Mouse (Mus musculus) ES-E14 (cell line): ENCODE measurements at regions not wholly inside any gene's neighbourhood (a gene's known extent, or its start where the extent isn't known, plus 50 kb on each side); places are given as distances from the start of the nearest gene placed in this dataset.

Experiments
- DNase-seq: peaks from one replicate; pipeline ENCODE4 v3.0.0-alpha.2; 2013; ENCODE audit warnings: low read depth, low spot score
- H3K27ac ChIP-seq: 2 replicates; pipeline ENCODE4 v1.5.1; 2012; ENCODE audit warnings: low read depth, mild to moderate bottlenecking, low read length, moderate library complexity, mixed read lengths; ENCODE audit not compliant: poor library complexity, insufficient read depth, severe bottlenecking
- H3K36me3 ChIP-seq: 2 replicates; pipeline ENCODE4 v1.6.1; 2012; ENCODE audit warnings: mild to moderate bottlenecking, low read length, moderate library complexity, mixed read lengths; ENCODE audit not compliant: control insufficient read depth, poor library complexity, insufficient read depth, severe bottlenecking
- H3K4me1 ChIP-seq, 2 experiments: fragments of 150-350 bp in 1 of 2; sonication (generic) in 1 of 2; 2 replicates each; pipeline ENCODE4 v1.6.1; 2012; ENCODE audit warnings: low read length in 2 of 2, mild to moderate bottlenecking in 1 of 2, mixed read lengths in 1 of 2; ENCODE audit not compliant: control insufficient read depth in 2 of 2, insufficient read depth in 2 of 2, poor library complexity in 1 of 2
- H3K4me3 ChIP-seq, 2 experiments: fragments of 150-350 bp in 1 of 2; sonication (generic) in 1 of 2; 2 replicates each; pipeline ENCODE4 v1.5.1; 2012; ENCODE audit warnings: low read length in 2 of 2, low read depth in 1 of 2, mild to moderate bottlenecking in 1 of 2, mixed read lengths in 1 of 2; ENCODE audit not compliant: insufficient read depth in 1 of 2, poor library complexity in 1 of 2, severe bottlenecking in 1 of 2
- H3K9ac ChIP-seq: 2 replicates; pipeline ENCODE4 v1.6.1; 2012; ENCODE audit warnings: low read depth, mild to moderate bottlenecking, low read length, mixed read lengths; ENCODE audit not compliant: poor library complexity, insufficient read depth, severe bottlenecking
- H3K9me3 ChIP-seq: fragments of 150-350 bp; sonication (generic); 2 replicates; pipeline ENCODE4 v1.6.1; 2012; ENCODE audit warnings: low read depth, mild to moderate bottlenecking, low read length; ENCODE audit not compliant: control insufficient read depth, insufficient read depth
- CHD2 ChIP-seq: IDR thresholded peaks from 2 replicates; pipeline ENCODE4 v1.6.1; 2014; ENCODE audit warnings: mild to moderate bottlenecking, low read depth, low read length, inconsistent platforms
- HCFC1 ChIP-seq: IDR thresholded peaks from 2 replicates; pipeline ENCODE4 v1.6.1; 2012; ENCODE audit warnings: low read length, inconsistent platforms, borderline replicate concordance; ENCODE audit not compliant: insufficient read depth
- MAFK ChIP-seq: IDR thresholded peaks from 2 replicates; pipeline ENCODE4 v1.6.1; 2014; ENCODE audit warnings: mild to moderate bottlenecking, low read depth, low read length, inconsistent platforms; ENCODE audit not compliant: insufficient read depth
- ZC3H11A ChIP-seq: IDR thresholded peaks from 2 replicates; pipeline ENCODE4 v1.6.1; 2012; ENCODE audit warnings: low read depth, mild to moderate bottlenecking, inconsistent platforms, low read length, borderline replicate concordance
- ZNF384 ChIP-seq: IDR thresholded peaks from 2 replicates; pipeline ENCODE4 v1.6.1; 2012; ENCODE audit warnings: low read depth, low read length, inconsistent platforms
- in situ Hi-C, 2 experiments: fragments of 600-800 bp; cut with MboI; formaldehyde crosslinking; loops; one replicate each; pipeline ENCODE4 v1.15.1; 2025; ENCODE audit warnings: low sequenced_read_pairs in 2 of 2, inconsistent platforms in 1 of 2; ENCODE audit not compliant: unreplicated experiment in 2 of 2

DNA sequence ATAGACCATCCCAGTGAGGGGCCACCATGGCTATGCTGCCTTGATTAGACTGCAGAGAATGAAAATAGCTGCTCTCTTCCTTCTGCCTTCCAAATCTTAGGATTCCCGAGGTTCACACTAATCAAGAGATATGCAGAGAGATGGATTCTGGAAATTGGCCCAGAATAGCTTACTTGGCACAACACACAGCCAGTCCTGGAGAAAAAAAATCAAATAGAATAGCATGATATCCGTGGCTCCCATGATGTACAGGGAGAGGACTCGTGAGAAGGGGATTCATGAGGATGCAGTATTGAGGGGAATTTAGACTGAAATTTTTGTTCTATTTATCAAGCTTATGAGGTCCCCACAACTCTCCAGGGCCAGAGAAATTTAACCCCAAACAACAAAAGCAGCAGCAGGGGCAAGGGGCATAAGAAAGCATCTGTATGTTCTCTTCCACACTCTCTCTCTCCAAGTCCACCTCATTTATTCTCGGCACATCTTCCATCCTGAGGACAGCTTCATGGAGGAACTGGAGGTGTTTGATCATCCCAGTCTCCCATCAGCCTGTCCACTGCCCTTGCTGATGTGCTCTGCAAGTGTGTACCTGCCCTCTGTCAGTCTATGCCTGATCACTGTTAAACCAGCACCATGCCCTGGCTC lies 599.3 kb upstream of the Camk1g start:
- no peaks in the 10 kb centered on the region for H3K4me1 ChIP-seq
- no peak for DNase-seq
- no peak overlapping the region for H3K9ac ChIP-seq
- no peaks in the 10 kb centered on the region for H3K36me3 ChIP-seq
- H3K27ac ChIP-seq, result no peak overlapping the region
- no peaks in the 10 kb centered on the region for H3K9me3 ChIP-seq
- no peak for TF ChIP-seq CHD2
- TF ChIP-seq ZC3H11A, result no peak
- TF ChIP-seq MAFK, result no peak
- TF ChIP-seq HCFC1, result no peak
- no peak for TF ChIP-seq ZNF384
- in situ Hi-C loops, result no loop called here
- no peak overlapping the region for H3K4me3 ChIP-seq

DNA sequence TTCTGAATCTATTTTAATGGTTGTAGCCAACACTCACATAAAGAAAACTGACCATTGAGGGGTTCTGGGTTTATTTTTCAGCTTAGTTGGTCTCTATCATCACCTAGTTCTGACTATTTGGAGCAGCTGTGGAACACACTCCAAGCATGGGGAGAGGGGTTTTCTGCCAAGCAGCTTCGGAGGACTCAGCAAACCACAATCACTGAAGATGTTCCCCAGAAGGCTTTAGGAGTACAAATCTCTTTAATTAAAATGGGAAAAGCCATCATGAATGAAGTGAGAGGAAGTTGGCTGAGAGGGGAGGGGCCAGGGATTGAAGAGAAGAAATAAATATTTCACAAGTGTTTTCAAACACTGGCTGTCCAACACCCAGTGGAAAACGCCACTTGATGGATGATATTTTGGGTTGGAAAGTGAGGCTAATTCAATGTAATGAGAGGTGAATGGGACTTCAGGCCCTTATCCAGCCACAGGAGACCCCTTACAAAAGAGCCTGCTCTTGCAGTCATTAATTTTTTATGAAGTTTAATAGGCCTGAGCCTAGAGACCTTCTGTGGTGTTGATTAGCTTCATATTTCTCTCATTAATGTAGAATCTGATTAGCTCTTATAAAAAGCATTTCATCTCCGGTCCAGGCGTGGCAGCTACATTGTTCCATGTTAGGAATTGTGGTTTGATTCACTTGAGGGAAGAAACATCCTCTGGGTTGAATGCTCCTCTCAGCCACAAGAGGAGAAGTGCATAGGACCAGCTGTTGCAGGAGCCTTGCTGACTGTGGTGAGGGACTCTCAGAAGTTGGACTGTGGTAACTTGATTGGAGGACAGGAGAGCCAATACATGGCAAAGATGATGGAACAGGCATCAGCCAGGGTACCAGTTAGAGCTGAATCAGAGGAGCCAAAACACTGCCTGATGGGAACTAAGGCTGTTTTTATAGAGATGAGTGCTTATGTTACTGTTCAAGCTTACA lies 598.1 kb upstream of the Camk1g start:
- H3K36me3 ChIP-seq, result no peaks in the 10 kb centered on the region
- no peaks in the 10 kb centered on the region for H3K9me3 ChIP-seq
- in situ Hi-C loops, result no loop called here
- H3K4me3 ChIP-seq, result no peak overlapping the region
- TF ChIP-seq ZNF384 (no peak), MAFK (no peak), ZC3H11A (no peak), HCFC1 (no peak), CHD2 (no peak)
- DNase-seq, result no peak
- H3K9ac ChIP-seq, result no peak overlapping the region
- H3K4me1 ChIP-seq, result no peaks in the 10 kb centered on the region
- no peak overlapping the region for H3K27ac ChIP-seq

DNA sequence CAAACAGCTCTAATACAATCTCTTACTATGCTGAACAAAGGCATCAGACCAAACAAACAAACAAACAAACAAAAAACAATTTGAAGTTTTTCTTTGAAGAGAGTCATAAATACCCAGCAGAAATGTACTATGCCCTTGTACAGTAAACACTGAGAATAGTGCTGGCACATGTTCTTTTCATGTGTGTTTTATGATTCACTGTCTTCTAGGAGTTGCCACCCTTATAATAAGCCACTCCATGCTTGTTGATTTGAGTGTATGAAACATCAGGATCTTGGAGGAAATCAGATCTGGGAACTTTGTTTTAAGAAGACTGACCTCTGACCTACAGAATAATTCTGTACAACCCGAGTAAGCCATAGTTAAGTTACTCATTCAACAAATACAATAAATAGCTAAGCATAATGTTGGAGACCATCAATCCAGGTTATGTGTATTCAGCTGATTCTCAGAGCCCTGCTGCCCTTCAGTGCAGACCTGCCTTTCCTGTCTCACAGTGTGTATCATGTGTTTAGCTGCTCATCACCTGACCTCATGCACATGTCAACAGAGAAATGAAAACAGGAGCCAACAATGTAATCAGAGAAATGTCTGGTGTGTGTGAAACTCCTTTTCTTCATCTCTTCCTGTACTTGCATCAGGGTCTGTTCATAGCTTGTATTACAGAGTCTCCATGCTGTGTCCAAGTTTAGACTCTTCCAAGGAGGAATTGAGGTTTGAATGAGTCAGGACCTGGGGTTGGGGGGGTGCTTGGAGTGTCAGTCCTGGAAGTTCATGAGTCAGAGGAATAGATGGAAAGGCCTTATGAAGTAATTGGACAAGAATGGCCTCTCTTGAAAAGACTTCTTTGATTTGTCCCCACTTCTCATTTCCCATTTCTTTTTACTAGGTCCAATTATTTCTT lies 596.8 kb upstream of the Camk1g start:
- TF ChIP-seq HCFC1, result no peak
- TF ChIP-seq ZNF384, result no peak
- TF ChIP-seq ZC3H11A, result no peak
- TF ChIP-seq MAFK, result no peak
- TF ChIP-seq CHD2, result no peak
- Histone ChIP-seq H3K4me1 (no peaks in the 10 kb centered on the region), H3K36me3 (no peaks in the 10 kb centered on the region), H3K9me3 (no peaks in the 10 kb centered on the region), H3K9ac (no peak overlapping the region), H3K4me3 (no peak overlapping the region), H3K27ac (no peak overlapping the region)
- in situ Hi-C loops, result no loop called here
- no peak for DNase-seq

DNA sequence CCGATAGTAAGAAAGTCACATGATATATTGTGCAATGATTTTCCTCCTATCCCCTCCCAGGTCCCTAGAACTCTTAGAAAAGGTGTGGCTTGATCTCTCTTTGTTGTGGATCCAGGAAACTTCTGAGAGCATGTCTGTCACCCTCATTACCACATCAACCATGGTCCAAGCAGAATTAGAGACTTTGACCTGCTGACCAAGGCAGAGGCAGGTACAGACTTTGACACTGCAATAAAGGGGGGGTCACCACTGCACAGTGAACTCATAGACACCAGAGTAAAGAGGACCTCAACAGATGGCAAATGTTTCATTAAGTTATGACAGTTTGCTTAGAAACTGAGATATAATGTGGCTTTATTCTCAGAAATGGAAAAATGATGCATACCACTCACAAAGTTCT lies 595.2 kb upstream of the Camk1g start:
- in situ Hi-C loops, result no loop called here
- TF ChIP-seq CHD2 (no peak), ZC3H11A (no peak), MAFK (no peak), HCFC1 (no peak), ZNF384 (no peak)
- no peak overlapping the region for H3K4me3 ChIP-seq

More for the DNA sequence above, 595.2 kb upstream of the Camk1g start:
- DNase-seq, result no peak
- H3K9ac ChIP-seq, result no peak overlapping the region
- no peaks in the 10 kb centered on the region for H3K9me3 ChIP-seq
- H3K27ac ChIP-seq, result no peak overlapping the region
- no peaks in the 10 kb centered on the region for H3K4me1 ChIP-seq
- no peaks in the 10 kb centered on the region for H3K36me3 ChIP-seq
